Mouse (Mus musculus): Measurements from ENCODE around the gene Cd300ld3. TPM values are rescaled to one million over a fixed set of nuclear protein-coding genes. Genes with fewer than 3 reads are reported as not detected.
"Not testable (repeated sequence)": the region's sequence is repeated elsewhere in the genome, so short reads cannot be mapped to it uniquely, and the experiment has no call there.

Gene Cd300ld3
- total RNA-seq, 2 experiments from 2014 or later = 4.9 to 8.1 TPM

DNA sequence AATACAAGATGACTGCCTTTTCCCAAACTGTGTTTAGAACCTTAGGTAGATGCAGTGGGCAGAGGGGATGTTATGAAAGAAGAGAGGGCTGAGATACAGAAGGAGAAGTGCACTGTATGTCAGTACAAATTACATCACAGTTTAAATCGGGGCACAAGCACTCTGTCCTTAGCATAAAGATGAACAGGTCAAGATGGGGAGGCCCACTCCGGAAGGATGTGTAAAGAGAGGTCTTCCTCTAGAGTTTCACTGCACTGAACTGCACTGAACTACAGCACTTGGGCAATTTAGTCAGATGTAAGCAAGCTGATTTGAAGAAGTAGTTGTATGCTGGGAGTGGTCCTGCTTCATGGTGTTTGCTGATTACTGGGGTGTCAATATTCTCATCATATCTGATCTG, 11.6 kb upstream of the Cd300ld3 start:
- DNase-seq = no peak
- intact Hi-C loops (cut with DNase I) = no loop called here

DNA sequence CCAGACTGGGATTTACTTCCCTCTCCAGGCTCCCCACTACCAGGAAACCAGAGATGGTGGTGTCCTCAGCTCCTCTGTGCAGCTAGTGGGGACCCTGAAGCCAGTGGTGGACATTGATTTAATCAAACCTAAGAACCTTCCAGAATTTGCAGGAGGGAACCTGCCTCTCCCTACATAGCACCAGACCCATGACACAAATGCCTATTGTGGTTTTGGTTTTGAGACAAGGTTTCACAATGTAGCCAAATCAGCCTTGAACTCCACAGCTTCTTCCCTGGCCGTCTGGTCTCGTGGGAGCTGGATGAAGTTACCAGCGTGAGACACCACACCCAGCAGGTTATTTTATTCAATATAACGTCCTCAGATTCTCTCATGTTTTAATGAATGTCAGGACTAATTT, 10.5 kb upstream of the Cd300ld3 start:
- DNase-seq = no peak
- intact Hi-C loops (cut with DNase I) = no loop called here

DNA sequence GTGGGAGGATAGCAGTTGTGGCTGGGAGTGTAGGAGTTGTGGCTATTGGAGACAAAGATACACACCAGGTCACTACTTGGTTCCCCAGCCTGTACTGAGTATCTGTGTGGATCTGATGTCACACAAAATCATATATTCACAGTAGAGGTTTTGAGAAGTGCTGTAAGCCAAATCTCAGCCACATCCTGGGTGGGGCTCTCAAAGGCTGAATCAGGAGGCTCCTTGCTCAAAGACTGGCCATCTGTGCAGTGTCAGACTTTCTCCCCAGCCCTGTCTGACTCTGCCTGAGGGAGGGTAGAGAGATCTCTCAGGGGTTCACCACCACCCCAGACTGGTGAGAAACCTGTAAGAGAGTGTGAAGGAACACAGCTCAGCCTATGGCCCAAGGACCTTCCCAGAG, 6.3 kb upstream of the Cd300ld3 start:
- DNase-seq = no peak
- intact Hi-C loops (cut with DNase I) = no loop called here

DNA sequence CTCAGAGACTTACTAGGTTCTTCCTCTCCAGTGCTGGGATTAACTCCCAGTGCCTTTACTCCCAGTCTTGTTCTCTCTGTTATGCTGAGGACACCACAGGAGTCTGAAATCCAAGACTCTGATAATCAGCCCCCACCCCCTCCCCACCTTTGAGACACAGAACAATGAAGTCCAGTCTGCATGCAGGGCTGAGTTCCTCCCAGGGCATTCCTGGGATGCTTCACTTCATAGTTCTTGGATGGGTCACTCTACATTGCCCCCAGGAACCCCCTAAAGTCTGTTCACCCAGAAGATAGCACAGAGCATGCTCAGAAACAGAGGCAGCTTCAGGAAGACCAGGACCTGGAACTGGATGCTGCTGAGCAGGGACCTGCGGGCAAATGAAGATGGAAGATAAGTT, 4.8 kb upstream of the Cd300ld3 start:
- DNase-seq = no peak
- intact Hi-C loops (cut with DNase I) = no loop called here

DNA sequence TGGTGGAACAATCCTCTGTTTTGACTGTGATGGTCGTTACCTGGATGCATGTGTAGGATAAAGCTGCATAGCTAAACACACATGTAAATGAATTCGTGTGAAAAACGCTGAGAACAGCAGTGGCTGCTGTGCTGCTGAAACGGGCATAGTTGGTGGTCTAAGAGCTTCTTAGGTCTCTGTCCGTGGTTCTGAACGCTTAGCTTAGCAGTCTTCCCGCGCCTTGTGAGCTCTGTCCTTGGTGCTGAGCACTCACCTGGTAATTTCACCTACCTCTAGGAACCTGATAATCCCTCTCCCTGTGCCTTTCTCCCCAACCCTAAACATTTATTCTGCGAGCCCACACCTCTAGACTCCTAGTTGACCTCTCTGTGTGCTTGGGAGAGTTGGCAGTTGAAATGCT, 4.0 kb upstream of the Cd300ld3 start:
- peak; percentile 51 to 61 for DNase-seq
- intact Hi-C loops (cut with DNase I) = no loop called here

DNA sequence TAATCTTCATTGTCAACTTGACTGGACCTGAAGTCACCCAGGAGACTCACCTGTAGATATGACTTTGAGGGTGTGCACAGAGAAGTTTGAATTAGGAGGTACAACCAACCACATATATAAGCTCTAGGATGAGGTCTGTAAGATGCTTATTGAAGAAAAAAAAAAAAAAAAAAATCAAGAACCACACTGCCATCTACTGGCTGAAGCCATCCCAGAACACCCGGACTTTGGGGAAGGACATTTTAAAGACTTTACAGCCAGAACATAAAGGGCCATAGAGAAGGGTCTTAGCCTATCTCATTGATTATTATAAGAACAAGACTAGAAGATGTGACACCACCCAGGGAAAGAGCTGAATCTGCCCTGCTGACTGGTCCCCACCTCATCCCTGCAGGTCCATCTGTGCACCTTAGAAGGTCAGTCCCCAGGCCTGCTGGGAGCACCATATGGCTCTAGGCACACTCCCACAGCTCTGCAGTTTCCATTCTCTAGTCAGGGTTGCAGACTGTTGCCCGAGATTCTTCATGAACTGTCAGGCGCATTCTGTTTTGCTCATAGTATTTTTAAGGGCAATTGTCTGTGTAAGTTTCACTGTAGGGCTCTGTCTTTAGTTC, 1.2 kb upstream of the Cd300ld3 start:
- DNase-seq = no peak
- intact Hi-C loops (cut with DNase I) = loop anchor here (10.0 kb wide), 1 partner anchor 245 kb away; no protein-coding TSS in a partner anchor

- intact Hi-C loops (cut with DNase I); DNase-seq: not testable (repeated sequence)
Observed at GRCm38 (mm10) chr11:115037669-115038068, 10.5 kb downstream of the Cd300ld3 start, which contains the start of gene Cd300ld5. Gene Cd300ld5, minus strand, starts transcription at chr11:115037769.

DNA sequence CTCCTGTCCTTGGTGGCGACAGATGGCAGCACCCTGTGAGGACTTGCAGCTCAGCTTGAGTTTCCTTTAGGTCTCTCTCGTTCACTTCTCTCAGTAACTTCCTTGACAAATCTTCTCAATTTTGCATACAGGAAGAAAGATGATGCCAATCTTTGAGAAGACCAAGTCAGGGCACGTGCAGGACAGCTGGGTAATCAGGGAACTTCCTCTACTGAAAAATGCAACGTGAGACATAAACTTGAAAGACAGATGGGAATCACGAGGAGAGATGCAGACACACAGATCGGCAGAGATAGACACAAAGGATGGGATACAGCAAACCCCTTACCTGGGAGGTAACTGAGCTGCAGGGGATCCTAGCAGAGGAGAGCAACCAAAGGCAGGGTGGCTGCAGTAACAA, 21.3 kb downstream of the Cd300ld3 start, which contains the start of gene Cd300ld4:
Gene Cd300ld4 (minus strand): TSS at position 101 of the 400 bp plus-strand sequence.
- intact Hi-C loops (cut with DNase I); DNase-seq: not testable (repeated sequence)

DNA sequence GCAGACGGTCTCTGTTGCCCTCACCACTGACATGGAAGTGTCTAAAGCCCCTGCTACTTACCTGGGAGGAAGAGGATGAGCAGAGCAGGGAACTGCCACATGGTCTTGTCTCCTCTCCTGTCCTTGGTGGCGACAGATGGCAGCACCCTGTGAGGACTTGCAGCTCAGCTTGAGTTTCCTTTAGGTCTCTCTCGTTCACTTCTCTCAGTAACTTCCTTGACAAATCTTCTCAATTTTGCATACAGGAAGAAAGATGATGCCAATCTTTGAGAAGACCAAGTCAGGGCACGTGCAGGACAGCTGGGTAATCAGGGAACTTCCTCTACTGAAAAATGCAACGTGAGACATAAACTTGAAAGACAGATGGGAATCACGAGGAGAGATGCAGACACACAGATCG, 32.1 kb downstream of the Cd300ld3 start, which contains the start of gene Cd300ld2:
Gene Cd300ld2 (minus strand): TSS at position 101 of the 400 bp plus-strand sequence.
- intact Hi-C loops (cut with DNase I); DNase-seq: not testable (repeated sequence)

DNA sequence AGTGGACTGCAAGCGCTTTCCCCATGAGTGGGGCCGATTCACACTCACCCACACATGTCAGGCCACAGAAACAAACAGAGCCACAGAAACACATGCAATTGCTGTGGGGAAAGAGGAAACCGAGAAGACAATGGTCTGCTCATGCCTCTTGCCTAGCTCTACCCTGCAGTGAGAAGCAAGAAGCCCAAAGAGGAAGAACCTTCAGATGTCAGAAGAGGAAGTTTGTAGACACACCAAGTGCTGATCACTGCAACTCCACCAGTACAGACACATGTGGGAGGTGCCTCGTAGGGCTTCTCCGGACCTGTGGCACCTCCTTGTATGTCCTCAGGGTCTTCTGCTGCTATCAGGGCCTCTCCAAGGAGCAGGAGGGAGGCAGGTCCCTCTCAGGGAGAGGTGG, 44.1 kb downstream of the Cd300ld3 start:
- no peak for DNase-seq
- intact Hi-C loops (cut with DNase I) = no loop called here

GRCm38 (mm10) chr11:115001474-115002040, 46.7 kb downstream of the Cd300ld3 start, which contains the start of gene Cd300c2:
Gene Cd300c2, minus strand, starts transcription at chr11:115001880.
- intact Hi-C loops (cut with DNase I) = no loop called here
- DNase-seq = peak in 1 of 2 experiments; percentile 6

Other genes starting within 250 kb of the Cd300ld3 start
- gene Gpr142, start 249.5 kb downstream of the Cd300ld3 start, total RNA-seq (2021) = not detected
- gene Gprc5c, start 197.3 kb downstream of the Cd300ld3 start, total RNA-seq (2021) = 10 to 100 TPM in 1 of 2 experiments, 1 to 10 TPM in 1; 7.4 to 10.7 TPM
- gene Cd300a, start 158.4 kb downstream of the Cd300ld3 start, total RNA-seq (2021) = 1 to 10 TPM in 1 of 2 experiments, under 1 TPM in 1; 1.00 to 1.2 TPM
- gene Cd300lb, start 114.0 kb downstream of the Cd300ld3 start, total RNA-seq (2021) = under 1 TPM; 0.65 to 0.78 TPM
- not detected for gene Cd300c, start 79.3 kb downstream of the Cd300ld3 start, total RNA-seq (2021)
- under 1 TPM; 0.88 to 1.00 TPM for gene Cd300ld, start 58.5 kb downstream of the Cd300ld3 start, total RNA-seq (2021)
- gene Cd300c2, start 46.5 kb downstream of the Cd300ld3 start, total RNA-seq (2021) = 1 to 10 TPM; 1.5 to 2.3 TPM
- gene Cd300ld2, start 32.2 kb downstream of the Cd300ld3 start, total RNA-seq (2021) = not detected
- gene Cd300ld4, start 21.4 kb downstream of the Cd300ld3 start, total RNA-seq (2021) = not detected
- 1 to 10 TPM in 1 of 2 experiments, not detected in 1; 1.4 TPM for gene Cd300ld5, start 10.6 kb downstream of the Cd300ld3 start, total RNA-seq (2021)
- gene Cd300e, start 13.8 kb upstream of the Cd300ld3 start, total RNA-seq (2021) = under 1 TPM; 0.17 to 0.20 TPM
- gene Rab37, start 43.0 kb upstream of the Cd300ld3 start, total RNA-seq (2021) = 1 to 10 TPM in 1 of 2 experiments, under 1 TPM in 1; 1.00 to 1.3 TPM
- under 1 TPM; 0.46 to 0.69 TPM for gene Cd300lf, start 85.6 kb upstream of the Cd300ld3 start, total RNA-seq (2021)
- 10 to 100 TPM; 12.7 to 13.5 TPM for gene Slc9a3r1, start 114.9 kb upstream of the Cd300ld3 start, total RNA-seq (2021)
- 1 to 10 TPM; 9.5 to 9.6 TPM for gene Tmem104, start 139.1 kb upstream of the Cd300ld3 start, total RNA-seq (2021)
- gene Nat9, start 139.4 kb upstream of the Cd300ld3 start, total RNA-seq (2021) = 10 to 100 TPM; 17.0 to 17.1 TPM
- under 1 TPM; 0.10 to 0.15 TPM for gene Grin2c, start 218.8 kb upstream of the Cd300ld3 start, total RNA-seq (2021)
- gene Fdxr, start 228.6 kb upstream of the Cd300ld3 start, total RNA-seq (2021) = 1 to 10 TPM; 7.0 to 7.5 TPM
- gene Fads6, start 249.3 kb upstream of the Cd300ld3 start, total RNA-seq (2021) = 1 to 10 TPM; 1.2 to 1.3 TPM